Mouse (Mus musculus) embryonic facial prominence, embryonic 12.5 days (tissue): ENCODE measurements around the gene Snurf. TPM values are rescaled to one million over a fixed set of nuclear protein-coding genes. Genes with fewer than 3 reads are reported as not detected.

ENCODE experiments used
- ATAC-seq: fragments of 200-750 bp; cut with Nextera tagmentation; 2 replicates; pipeline ENCODE4 v1.8.0; 2017; ENCODE audit not compliant: insufficient number of reproducible peaks, insufficient read depth, low FRiP score, low TSS enrichment
- H3K27ac ChIP-seq: fragments of 300-500 bp; sonication (generic); 2 replicates; pipeline ENCODE4 v1.5.1; 2016; ENCODE audit warnings: mild to moderate bottlenecking
- H3K27me3 ChIP-seq: fragments of 300-500 bp; sonication (generic); 2 replicates; pipeline ENCODE4 v1.6.1; 2016; ENCODE audit warnings: mild to moderate bottlenecking, moderate library complexity
- H3K36me3 ChIP-seq: fragments of 300-500 bp; sonication (generic); 2 replicates; pipeline ENCODE4 v1.6.1; 2016; ENCODE audit warnings: mild to moderate bottlenecking
- H3K4me1 ChIP-seq: fragments of 300-500 bp; sonication (generic); 2 replicates; pipeline ENCODE4 v1.6.1; 2016
- H3K4me2 ChIP-seq: fragments of 300-500 bp; sonication (generic); replicated peaks from 2 replicates; pipeline ENCODE4 v1.6.1; 2016; ENCODE audit warnings: mild to moderate bottlenecking, moderate library complexity
- H3K4me3 ChIP-seq: fragments of 300-500 bp; sonication (generic); 2 replicates; pipeline ENCODE4 v1.5.1; 2016; ENCODE audit warnings: mild to moderate bottlenecking
- H3K9ac ChIP-seq: fragments of 300-500 bp; sonication (generic); 2 replicates; pipeline ENCODE4 v1.6.1; 2016; ENCODE audit warnings: mild to moderate bottlenecking, moderate library complexity
- H3K9me3 ChIP-seq: fragments of 300-500 bp; sonication (generic); 2 replicates; pipeline ENCODE4 v1.6.1; 2016; ENCODE audit warnings: mild to moderate bottlenecking, moderate library complexity
- whole genome bisulfite sequencing: fragments of 180-500 bp; shearing (Covaris S2); methylation state at CpG from one replicate; pipeline ENCODE4 v1.1.7; 2016; 5-methylcytosine and 5-hydroxymethylcytosine counted together
- polyA plus RNA-seq: library from polyadenylated mRNA; unstranded; fragments of >200 nt; fragmentation: Nextera tagmentation; extraction: Ambion mirVana; gene quantifications from 2 replicates; pipeline ENCODE4 v1.2.1, GENCODE M21; 2016

The Snurf gene
- polyA plus RNA-seq = 28.7 and 51.3 TPM in 2 replicates

GRCm38 (mm10) chr7:60004606-60005330, at the start of gene Snurf, which contains the start of gene Gm38393:
TSS of gene Snurf (minus strand) at chr7:60005049.
TSS of gene Gm38393 (minus strand) at chr7:60005064.
- Histone ChIP-seq H3K9me3 (peaks cover 13% of the 10 kb centered on the region), H3K4me1 (no peaks in the 10 kb centered on the region), H3K9ac (peak within 1 kb of the TSS; percentile 37), H3K4me2 (peak within 1 kb of the TSS; percentile 51), H3K4me3 (peak within 1 kb of the TSS; percentile 52), H3K36me3 (no peaks in the 10 kb centered on the region), H3K27ac (peak within 1 kb of the TSS; percentile 68; the same call in 1 of the 2 replicates), H3K27me3 (no peaks in the 10 kb centered on the region)
- WGBS = 46% methylated on average over 30 of the region's 30 CpGs
- peak; percentile 75 for ATAC-seq

- no peak overlapping the region for H3K9ac ChIP-seq
- WGBS = 77% methylated on average over 6 of the region's 6 CpGs
- no peak overlapping the region for H3K27ac ChIP-seq
- H3K36me3 ChIP-seq = no peaks in the 10 kb centered on the region
- H3K4me1 ChIP-seq = no peaks in the 10 kb centered on the region
- no peak overlapping the region for H3K4me3 ChIP-seq
- H3K27me3 ChIP-seq = no peaks in the 10 kb centered on the region
- no peak for ATAC-seq
- H3K9me3 ChIP-seq = no peaks in the 10 kb centered on the region
- no peak overlapping the region for H3K4me2 ChIP-seq
These were observed 42.8 kb upstream of the Snurf start for GRCm38 (mm10) chr7:60047481-60048201.

- H3K4me1 ChIP-seq = no peaks in the 10 kb centered on the region
- no peak overlapping the region for H3K9ac ChIP-seq
- no peak overlapping the region for H3K27ac ChIP-seq
- WGBS = 66% methylated on average over 3 of the region's 3 CpGs
- no peaks in the 10 kb centered on the region for H3K9me3 ChIP-seq
- H3K4me3 ChIP-seq = no peak overlapping the region
- H3K36me3 ChIP-seq = no peaks in the 10 kb centered on the region
- H3K27me3 ChIP-seq = no peaks in the 10 kb centered on the region
- ATAC-seq = no peak
- H3K4me2 ChIP-seq = no peak overlapping the region
These were observed 8.3 kb upstream of the Snurf start for GRCm38 (mm10) chr7:60013186-60013585.

- ATAC-seq = no peak
- Histone ChIP-seq H3K9me3 (peaks cover 13% of the 10 kb centered on the region), H3K27ac (no peak overlapping the region), H3K36me3 (no peaks in the 10 kb centered on the region), H3K4me3 (no peak overlapping the region), H3K27me3 (no peaks in the 10 kb centered on the region), H3K4me2 (no peak overlapping the region), H3K9ac (no peak overlapping the region), H3K4me1 (no peaks in the 10 kb centered on the region)
- 42% methylated on average over 3 of the region's 3 CpGs for WGBS
These were observed 3.0 kb upstream of the Snurf start for GRCm38 (mm10) chr7:60007727-60008360.

- no peak overlapping the region for H3K27ac ChIP-seq
- 44% methylated on average over 2 of the region's 2 CpGs for WGBS
These were observed 1.4 kb upstream of the Snurf start for GRCm38 (mm10) chr7:60006262-60006661.

GRCm38 (mm10) chr7:60003921-60004605, 786 bp downstream of the Snurf start:
- Histone ChIP-seq H3K36me3 (no peaks in the 10 kb centered on the region), H3K9me3 (peaks cover 13% of the 10 kb centered on the region), H3K27ac (peak overlapping the region; percentile 68; the same call in 1 of the 2 replicates), H3K27me3 (no peaks in the 10 kb centered on the region), H3K4me3 (peak overlapping the region; percentile 52), H3K4me1 (no peaks in the 10 kb centered on the region), H3K9ac (peak overlapping the region; percentile 37), H3K4me2 (peak overlapping the region; percentile 51)
- ATAC-seq = peak; percentile 85
- WGBS = 48% methylated on average over 22 of the region's 22 CpGs

More at GRCm38 (mm10) chr7:60006262-60006661, 1.4 kb upstream of the Snurf start:
- H3K4me3 ChIP-seq = no peak overlapping the region
- H3K9ac ChIP-seq = no peak overlapping the region
- H3K9me3 ChIP-seq = peaks cover 13% of the 10 kb centered on the region
- H3K36me3 ChIP-seq = no peaks in the 10 kb centered on the region
- H3K27me3 ChIP-seq = no peaks in the 10 kb centered on the region
- H3K4me2 ChIP-seq = no peak overlapping the region
- H3K4me1 ChIP-seq = no peaks in the 10 kb centered on the region
- no peak for ATAC-seq

GRCm38 (mm10) chr7:60003006-60003865, 1.6 kb downstream of the Snurf start:
- WGBS = 50% methylated on average over 12 of the region's 12 CpGs
- H3K27me3 ChIP-seq = no peaks in the 10 kb centered on the region
- 0 out of 2 replicates have a peak overlapping the region, but pooled peaks have one; percentile 68 for H3K27ac ChIP-seq
- H3K4me3 ChIP-seq = peak overlapping the region; percentile 52
- H3K4me2 ChIP-seq = peak overlapping the region; percentile 51
- peak; percentile 18 for ATAC-seq
- H3K36me3 ChIP-seq = no peaks in the 10 kb centered on the region
- H3K9me3 ChIP-seq = peaks cover 13% of the 10 kb centered on the region
- no peaks in the 10 kb centered on the region for H3K4me1 ChIP-seq
- H3K9ac ChIP-seq = peak overlapping the region; percentile 37

- H3K9ac ChIP-seq = no peak overlapping the region
- no peak overlapping the region for H3K27ac ChIP-seq
- no peaks in the 10 kb centered on the region for H3K36me3 ChIP-seq
- WGBS = 59% methylated on average over 1 of the region's 1 CpGs
- H3K4me1 ChIP-seq = no peaks in the 10 kb centered on the region
- no peaks in the 10 kb centered on the region for H3K9me3 ChIP-seq
- H3K4me3 ChIP-seq = no peak overlapping the region
- H3K27me3 ChIP-seq = no peaks in the 10 kb centered on the region
- H3K4me2 ChIP-seq = no peak overlapping the region
- ATAC-seq = no peak
These were observed 26.2 kb downstream of the Snurf start for GRCm38 (mm10) chr7:59978646-59979045.
